Mouse (Mus musculus) liver, postnatal 0 days (tissue): ENCODE measurements around the gene Xpc. TPM values are rescaled to one million over a fixed set of nuclear protein-coding genes. Genes with fewer than 3 reads are reported as not detected.

ENCODE experiments used
- ATAC-seq: fragments of 200-750 bp; cut with Nextera tagmentation; 2 replicates; pipeline ENCODE4 v1.8.0; 2017; ENCODE audit warnings: mild to moderate bottlenecking, moderate library complexity
- DNase-seq: peaks from one replicate; pipeline ENCODE4 v3.0.0-alpha.2; 2016
- H3K27ac ChIP-seq: fragments of 300-500 bp; sonication (generic); 2 replicates; pipeline ENCODE4 v1.5.1; 2014; ENCODE audit warnings: antibody characterized with exemption, moderate library complexity, mild to moderate bottlenecking, low read depth
- H3K27me3 ChIP-seq: fragments of 300-500 bp; sonication (generic); 2 replicates; pipeline ENCODE4 v1.6.1; 2014; ENCODE audit warnings: low read length, control low read depth, mixed read lengths; ENCODE audit not compliant: insufficient read depth
- H3K36me3 ChIP-seq: fragments of 300-500 bp; sonication (generic); replicated peaks from 2 replicates; pipeline ENCODE4 v1.6.1; 2014; ENCODE audit warnings: mild to moderate bottlenecking, control low read depth, low read length, moderate library complexity, mixed read lengths; ENCODE audit not compliant: insufficient read depth
- H3K4me1 ChIP-seq: fragments of 300-500 bp; sonication (generic); 2 replicates; pipeline ENCODE4 v1.6.1; 2014; ENCODE audit warnings: antibody characterized with exemption, mild to moderate bottlenecking, control low read depth; ENCODE audit not compliant: insufficient read depth
- H3K4me2 ChIP-seq: fragments of 300-500 bp; sonication (generic); 2 replicates; pipeline ENCODE4 v1.6.1; 2014; ENCODE audit warnings: low read depth, mild to moderate bottlenecking, low read length, moderate library complexity, mixed read lengths
- H3K4me3 ChIP-seq: fragments of 300-500 bp; sonication (generic); 2 replicates; pipeline ENCODE4 v1.5.1; 2014; ENCODE audit warnings: low read depth, low read length
- H3K9ac ChIP-seq: fragments of 300-500 bp; sonication (generic); replicated peaks from 2 replicates; pipeline ENCODE4 v1.6.1; 2014; ENCODE audit warnings: mild to moderate bottlenecking, moderate library complexity
- H3K9me3 ChIP-seq: fragments of 300-500 bp; sonication (generic); 2 replicates; pipeline ENCODE4 v1.6.1; 2016; ENCODE audit warnings: mild to moderate bottlenecking, control low read depth, low read length, mixed read lengths
- CTCF ChIP-seq: sonication (generic); IDR thresholded peaks from 2 replicates; pipeline ENCODE4 v1.5.1; 2016; ENCODE audit warnings: antibody characterized with exemption, low read depth
- EP300 ChIP-seq: IDR thresholded peaks from 2 replicates; pipeline ENCODE4 v1.6.1; 2016; ENCODE audit warnings: antibody characterized with exemption, low read depth, mild to moderate bottlenecking
- WGBS: fragments of 180-500 bp; shearing (Covaris S2); extraction: QIAGEN DNeasy Blood & Tissue Kit; methylation state at CpG from one replicate; pipeline ENCODE4 v1.1.7; 2014; ENCODE audit not compliant: insufficient replicate concordance; 5-methylcytosine and 5-hydroxymethylcytosine counted together
- polyA plus RNA-seq: library from polyadenylated mRNA; unstranded; fragments of >200 nt; fragmentation: Nextera tagmentation; extraction: Ambion mirVana; gene quantifications from 2 replicates; pipeline ENCODE4 v1.2.1, GENCODE M21; 2015

Xpc gene
- polyA plus RNA-seq, 1 experiment from 2014 or later, result 6.3 TPM

DNA sequence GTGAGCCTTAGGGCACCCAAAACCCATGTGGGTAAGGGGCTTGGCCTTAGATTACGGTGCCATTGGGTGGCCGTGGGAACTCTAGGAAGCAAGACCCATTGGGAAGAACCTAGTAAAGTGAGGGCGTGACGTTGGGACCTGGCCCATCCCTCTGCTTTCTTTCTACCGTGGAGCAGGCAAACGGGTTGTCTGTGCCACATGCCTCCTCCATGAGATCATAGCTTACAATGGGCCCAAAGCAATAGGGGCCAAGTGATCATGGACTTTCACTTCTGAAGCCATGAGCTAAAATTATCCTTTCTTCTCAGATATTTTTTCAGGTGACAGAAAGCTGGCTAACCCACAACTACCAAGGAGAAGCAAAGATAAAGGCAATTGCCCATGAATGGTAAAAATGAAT lies 15.6 kb upstream of the Xpc start:
- no peak overlapping the region for H3K9ac ChIP-seq
- WGBS, result 73% methylated on average over 6 of the region's 6 CpGs
- no peak overlapping the region for H3K27ac ChIP-seq
- H3K36me3 ChIP-seq, result no peaks in the 10 kb centered on the region
- no peak overlapping the region for H3K4me3 ChIP-seq
- no peak for DNase-seq
- TF ChIP-seq CTCF, result no peak
- no peak for TF ChIP-seq EP300
- H3K4me2 ChIP-seq, result no peak overlapping the region
- ATAC-seq, result no peak
- no peaks in the 10 kb centered on the region for H3K4me1 ChIP-seq
- H3K9me3 ChIP-seq, result no peaks in the 10 kb centered on the region
- H3K27me3 ChIP-seq, result no peaks in the 10 kb centered on the region

DNA sequence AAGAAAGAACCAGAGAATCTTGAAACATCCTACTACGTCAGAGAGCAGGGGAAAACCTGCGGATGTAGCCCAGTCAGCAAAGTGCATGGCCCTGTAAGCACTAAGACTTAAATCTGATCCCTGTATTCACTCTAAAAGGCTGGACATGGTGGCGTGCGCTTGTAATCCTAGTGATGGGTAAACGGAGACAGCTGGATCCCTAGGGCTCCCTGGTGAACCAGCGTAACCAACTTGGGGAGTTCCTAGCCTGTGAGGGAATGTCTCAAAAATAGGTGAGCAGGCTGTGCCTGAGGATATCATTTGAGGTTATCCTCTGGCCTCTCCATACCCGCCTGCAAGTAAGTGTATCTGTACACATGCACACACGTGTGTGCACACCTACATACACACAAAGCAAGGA lies 15.0 kb upstream of the Xpc start:
- ATAC-seq, result no peak
- Histone ChIP-seq H3K36me3 (no peaks in the 10 kb centered on the region), H3K27me3 (no peaks in the 10 kb centered on the region), H3K9me3 (no peaks in the 10 kb centered on the region), H3K4me3 (no peak overlapping the region), H3K9ac (no peak overlapping the region), H3K4me1 (no peaks in the 10 kb centered on the region), H3K27ac (no peak overlapping the region), H3K4me2 (no peak overlapping the region)
- 78% methylated on average over 8 of the region's 8 CpGs for WGBS
- TF ChIP-seq CTCF (no peak), EP300 (no peak)
- no peak for DNase-seq

GRCm38 (mm10) chr6:91528265-91528664 lies 12.6 kb upstream of the Xpc start:
- Histone ChIP-seq H3K4me1 (no peaks in the 10 kb centered on the region), H3K4me3 (no peak overlapping the region), H3K4me2 (no peak overlapping the region), H3K36me3 (0 out of 2 replicates have a peak, but pooled peaks cover 5% of the 10 kb centered on the region), H3K27ac (no peak overlapping the region), H3K9ac (no peak overlapping the region), H3K27me3 (no peaks in the 10 kb centered on the region), H3K9me3 (no peaks in the 10 kb centered on the region)
- TF ChIP-seq EP300 (no peak), CTCF (no peak)
- no peak for ATAC-seq
- WGBS, result 81% methylated on average over 7 of the region's 7 CpGs
- DNase-seq, result no peak

- Histone ChIP-seq H3K36me3 (peaks cover 12% of the 10 kb centered on the region; the same call in 1 of the 2 replicates), H3K4me2 (no peak overlapping the region), H3K4me3 (no peak overlapping the region), H3K4me1 (no peaks in the 10 kb centered on the region), H3K9ac (no peak overlapping the region), H3K27ac (no peak overlapping the region), H3K27me3 (no peaks in the 10 kb centered on the region), H3K9me3 (no peaks in the 10 kb centered on the region)
- no peak for ATAC-seq
- 48% methylated on average over 5 of the region's 5 CpGs for WGBS
- TF ChIP-seq EP300, result no peak
- peak; percentile 73 for TF ChIP-seq CTCF
- no peak for DNase-seq
Measured at GRCm38 (mm10) chr6:91527227-91527860, 11.7 kb upstream of the Xpc start.

GRCm38 (mm10) chr6:91525544-91525943 lies 9.9 kb upstream of the Xpc start:
- no peak overlapping the region for H3K9ac ChIP-seq
- DNase-seq (no peak), ATAC-seq (no peak)
- H3K4me3 ChIP-seq, result no peak overlapping the region
- peaks cover 30% of the 10 kb centered on the region for H3K36me3 ChIP-seq
- H3K27ac ChIP-seq, result no peak overlapping the region
- WGBS, result 74% methylated on average over 4 of the region's 4 CpGs
- TF ChIP-seq EP300 (no peak), CTCF (no peak)
- H3K4me2 ChIP-seq, result no peak overlapping the region
- no peaks in the 10 kb centered on the region for H3K4me1 ChIP-seq
- H3K9me3 ChIP-seq, result no peaks in the 10 kb centered on the region
- no peaks in the 10 kb centered on the region for H3K27me3 ChIP-seq

DNA sequence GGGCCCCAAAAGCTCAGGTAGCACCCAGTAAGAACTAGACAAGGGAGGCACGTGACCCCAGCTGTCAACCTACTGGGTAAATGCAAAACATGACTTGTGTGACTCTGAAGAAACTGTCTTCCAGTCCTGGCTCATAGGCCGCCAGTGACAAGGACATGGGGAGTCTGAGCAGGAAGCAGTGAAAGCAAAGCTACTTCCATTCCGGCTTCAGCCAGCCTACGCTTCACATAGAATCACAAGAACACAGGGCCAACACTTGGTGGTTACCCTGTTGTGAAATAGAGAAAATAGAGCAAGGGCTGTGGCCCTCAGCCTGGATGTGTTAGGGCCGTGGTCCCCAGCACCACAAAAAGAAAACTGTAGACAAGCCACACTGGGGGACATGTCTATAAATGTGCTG lies 7.1 kb upstream of the Xpc start:
- WGBS, result 87% methylated on average over 5 of the region's 5 CpGs
- no peak overlapping the region for H3K9ac ChIP-seq
- no peak for ATAC-seq

More for the DNA sequence above, 7.1 kb upstream of the Xpc start:
- Histone ChIP-seq H3K4me3 (no peak overlapping the region), H3K9me3 (no peaks in the 10 kb centered on the region), H3K4me1 (no peaks in the 10 kb centered on the region), H3K27ac (no peak overlapping the region), H3K36me3 (peaks cover 56% of the 10 kb centered on the region), H3K4me2 (no peak overlapping the region), H3K27me3 (no peaks in the 10 kb centered on the region)
- TF ChIP-seq CTCF (no peak), EP300 (no peak)
- DNase-seq, result no peak
